Mouse (Mus musculus): Measurements from ENCODE around the gene Aldh1a2. TPM values are rescaled to one million over a fixed set of nuclear protein-coding genes. Genes with fewer than 3 reads are reported as not detected.

Gene Aldh1a2
- polyA plus RNA-seq, 1 experiment from 2014 or later: 100 TPM

DNA sequence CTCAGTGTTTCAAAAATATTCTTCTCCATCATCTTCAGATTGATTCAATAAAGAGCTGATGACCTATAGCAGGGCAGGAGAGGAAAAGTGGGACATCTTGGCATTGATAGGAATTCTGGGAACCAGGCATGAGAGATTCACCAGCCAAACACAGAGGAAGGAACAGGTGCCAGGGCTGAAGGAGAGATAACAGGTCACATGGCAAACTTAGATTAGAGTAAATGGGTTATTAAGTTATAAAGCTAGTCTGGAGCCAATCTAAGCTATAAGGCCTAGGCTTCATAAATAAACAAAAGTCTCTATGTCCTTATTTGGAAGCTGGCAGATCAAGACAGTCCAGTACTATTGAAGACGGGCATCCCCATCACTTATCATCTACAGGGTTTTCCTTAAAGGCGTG lies 29.8 kb upstream of the Aldh1a2 start:
- Histone ChIP-seq H3K4me2 (replicated peaks) (no peak overlapping the region), H3K4me3 (no peak overlapping the region), H3K9me3 (no peaks in the 10 kb centered on the region), H3K27me3 (replicated peaks) (no peaks in the 10 kb centered on the region), H3K9ac (no peak overlapping the region), H3K27ac (no peak overlapping the region), H3K4me1 (no peaks in the 10 kb centered on the region), H3K36me3 (no peaks in the 10 kb centered on the region)
- 93% methylated on average over 2 of the region's 2 CpGs for WGBS
- no peak for ATAC-seq (ENCODE audit: low FRiP score, low read depth)

DNA sequence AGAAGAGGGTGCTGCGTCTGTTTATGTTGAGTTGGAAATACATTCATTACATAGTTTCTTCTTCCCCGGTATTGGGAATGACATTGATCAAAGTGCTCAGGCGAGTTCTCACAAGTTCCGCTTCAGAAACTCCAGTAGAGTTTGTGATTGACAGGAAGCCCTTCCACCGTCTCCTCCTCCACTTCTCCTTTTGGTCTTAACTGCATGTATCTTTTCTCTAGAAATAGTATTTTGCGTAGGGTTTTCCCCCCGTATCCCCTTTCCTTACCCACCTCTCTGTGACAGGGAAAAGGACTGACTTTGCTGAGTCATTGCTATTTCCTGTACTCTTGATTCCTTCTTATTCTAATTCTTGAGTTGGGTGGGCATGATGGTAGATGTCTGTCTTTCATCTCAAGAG lies 28.2 kb upstream of the Aldh1a2 start:
- no peaks in the 10 kb centered on the region for H3K36me3 ChIP-seq
- H3K27ac ChIP-seq: no peak overlapping the region
- 96% methylated on average over 7 of the region's 7 CpGs for WGBS
- H3K4me2 ChIP-seq (replicated peaks): no peak overlapping the region
- no peaks in the 10 kb centered on the region for H3K9me3 ChIP-seq
- no peak for ATAC-seq (ENCODE audit: low FRiP score, low read depth)
- no peaks in the 10 kb centered on the region for H3K4me1 ChIP-seq
- H3K4me3 ChIP-seq: no peak overlapping the region
- H3K9ac ChIP-seq: no peak overlapping the region
- H3K27me3 ChIP-seq (replicated peaks): no peaks in the 10 kb centered on the region

DNA sequence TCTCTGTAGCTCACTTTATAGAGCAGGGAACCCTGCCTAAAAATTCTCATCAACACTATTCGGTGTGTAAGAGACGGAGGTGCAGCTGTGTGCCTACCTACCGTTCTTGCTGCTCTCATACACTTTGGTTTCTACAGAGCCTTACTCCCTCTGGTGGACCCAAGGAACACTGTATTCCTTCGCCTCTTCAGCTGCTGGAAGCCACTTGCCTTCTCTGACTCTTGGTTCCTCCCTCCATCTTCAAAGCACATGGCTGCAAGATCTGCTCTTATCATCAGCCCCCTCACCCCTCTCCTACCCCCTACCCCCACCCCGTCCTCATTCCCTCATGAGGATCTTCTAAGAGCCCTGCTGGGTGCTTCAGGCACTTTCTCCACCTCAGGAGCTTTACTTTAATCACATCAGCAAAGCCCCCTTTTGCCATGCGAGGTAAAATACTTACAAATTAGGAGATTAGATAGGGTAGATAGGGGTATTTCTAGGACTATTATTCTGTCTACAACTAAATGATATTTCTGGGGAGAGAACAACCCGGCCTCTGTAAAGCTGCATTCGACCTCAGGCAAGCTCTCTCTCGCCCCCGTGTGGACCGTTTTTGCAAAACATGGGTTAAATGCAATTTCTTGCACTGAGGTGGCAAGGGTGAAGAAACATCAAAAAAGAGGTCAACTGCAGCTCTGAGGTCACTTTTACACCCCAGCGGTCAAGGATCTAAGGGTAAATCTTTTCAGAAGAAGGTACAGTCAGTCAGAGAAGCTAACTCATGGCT lies 26.8 kb upstream of the Aldh1a2 start:
- WGBS: 15% methylated on average over 12 of the region's 12 CpGs
- no peak overlapping the region for H3K9ac ChIP-seq
- 0 out of 2 replicates have a peak, but pooled peaks have one; percentile 33 for ATAC-seq (ENCODE audit: low FRiP score, low read depth)
- no peaks in the 10 kb centered on the region for H3K4me1 ChIP-seq
- H3K27me3 ChIP-seq (replicated peaks): no peaks in the 10 kb centered on the region
- H3K4me2 ChIP-seq (replicated peaks): peak overlapping the region; percentile 49
- no peaks in the 10 kb centered on the region for H3K9me3 ChIP-seq
- no peak overlapping the region for H3K4me3 ChIP-seq
- H3K27ac ChIP-seq: no peak overlapping the region
- no peaks in the 10 kb centered on the region for H3K36me3 ChIP-seq

DNA sequence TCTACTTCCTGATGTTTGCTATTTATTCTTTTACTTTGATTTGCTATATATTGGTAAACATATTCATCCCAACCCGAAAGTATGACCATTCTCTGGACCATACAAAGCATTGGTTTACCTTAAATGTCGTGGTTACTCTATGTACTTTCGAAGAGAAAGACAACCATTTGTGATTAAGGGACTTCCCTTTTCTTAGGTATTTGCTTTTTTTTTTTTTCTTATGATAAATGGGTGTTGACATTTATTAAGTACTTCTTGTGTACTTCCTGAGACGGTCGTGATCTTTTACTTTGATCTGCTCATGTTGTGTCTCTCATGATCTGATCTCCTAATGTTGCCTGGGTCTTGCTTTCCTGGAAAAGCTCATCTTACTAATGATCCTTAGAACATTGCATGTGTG lies 16.8 kb upstream of the Aldh1a2 start:
- no peaks in the 10 kb centered on the region for H3K4me1 ChIP-seq
- H3K27ac ChIP-seq: no peak overlapping the region
- ATAC-seq (ENCODE audit: low FRiP score, low read depth): no peak
- 86% methylated on average over 5 of the region's 5 CpGs for WGBS
- no peak overlapping the region for H3K4me3 ChIP-seq
- H3K27me3 ChIP-seq (replicated peaks): no peaks in the 10 kb centered on the region
- no peak overlapping the region for H3K9ac ChIP-seq
- H3K9me3 ChIP-seq: no peaks in the 10 kb centered on the region
- H3K36me3 ChIP-seq: no peaks in the 10 kb centered on the region
- H3K4me2 ChIP-seq (replicated peaks): no peak overlapping the region

DNA sequence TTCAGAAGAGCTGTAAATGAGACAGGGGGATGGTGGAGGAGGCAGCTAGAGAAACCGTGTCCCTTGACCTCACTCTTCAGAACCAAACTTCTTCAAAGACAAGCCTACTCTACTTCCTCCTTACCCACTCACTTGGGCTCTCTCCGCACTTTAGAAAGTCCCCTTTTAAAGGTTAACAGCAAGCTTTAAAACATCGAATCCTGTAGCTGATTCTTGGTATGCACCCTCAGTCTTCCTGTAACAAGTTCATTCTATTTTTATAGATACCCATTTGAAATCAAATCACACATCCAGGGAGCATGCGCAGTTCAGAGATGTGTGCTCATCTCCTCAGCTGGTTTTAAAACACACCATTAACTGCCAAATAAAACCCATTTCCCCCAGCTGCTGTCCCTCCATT lies 13.3 kb upstream of the Aldh1a2 start:
- Histone ChIP-seq H3K9ac (no peak overlapping the region), H3K27me3 (replicated peaks) (no peaks in the 10 kb centered on the region), H3K4me1 (no peaks in the 10 kb centered on the region), H3K4me2 (replicated peaks) (no peak overlapping the region), H3K4me3 (no peak overlapping the region), H3K36me3 (no peaks in the 10 kb centered on the region), H3K9me3 (no peaks in the 10 kb centered on the region), H3K27ac (no peak overlapping the region)
- 79% methylated on average over 4 of the region's 4 CpGs for WGBS
- no peak for ATAC-seq (ENCODE audit: low FRiP score, low read depth)

DNA sequence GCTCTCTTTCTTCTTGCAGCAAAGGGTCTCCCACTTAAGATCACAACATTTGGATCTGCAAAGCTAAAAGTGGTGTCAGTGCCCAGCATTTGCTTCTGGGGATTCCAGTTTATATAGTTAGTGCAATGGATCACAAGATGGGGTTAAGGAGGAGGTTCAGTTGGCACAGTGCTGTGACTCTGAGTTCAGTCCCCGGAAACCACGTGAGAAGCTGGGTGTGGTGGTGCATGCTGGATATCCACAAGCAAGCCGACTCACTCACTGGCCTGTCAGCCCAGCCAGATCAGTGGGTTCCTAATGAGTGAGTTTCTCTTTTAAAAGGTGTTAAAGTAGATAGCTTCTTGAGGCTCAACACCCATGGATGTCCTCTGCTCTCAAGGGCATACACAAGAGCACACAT lies 6.3 kb upstream of the Aldh1a2 start:
- Histone ChIP-seq H3K9ac (no peak overlapping the region), H3K4me3 (no peak overlapping the region), H3K27ac (no peak overlapping the region), H3K27me3 (replicated peaks) (peaks cover 24% of the 10 kb centered on the region), H3K36me3 (no peaks in the 10 kb centered on the region), H3K4me2 (replicated peaks) (no peak overlapping the region), H3K9me3 (no peaks in the 10 kb centered on the region), H3K4me1 (no peaks in the 10 kb centered on the region)
- 60% methylated on average over 3 of the region's 3 CpGs for WGBS
- ATAC-seq (ENCODE audit: low FRiP score, low read depth): no peak

DNA sequence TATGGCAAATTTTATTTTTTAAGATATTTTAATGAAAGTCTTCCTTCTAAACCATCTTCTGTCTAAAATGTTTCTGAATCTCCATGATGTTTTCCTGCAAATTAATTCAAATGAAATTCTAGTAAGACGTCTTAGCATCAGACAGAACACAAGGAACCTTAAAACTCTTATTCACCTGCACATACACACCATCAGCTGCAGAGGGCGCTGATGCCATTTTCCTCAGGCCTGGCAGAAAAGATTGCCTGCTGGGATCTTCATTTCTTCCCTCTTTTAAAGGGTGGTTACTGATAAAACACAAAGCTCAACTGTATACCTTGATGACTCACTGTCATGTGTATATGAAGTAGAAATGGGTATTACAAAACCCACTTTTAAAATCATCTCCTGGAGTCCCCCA lies 4.7 kb upstream of the Aldh1a2 start:
- H3K4me1 ChIP-seq: peaks cover 7% of the 10 kb centered on the region
- no peak for ATAC-seq (ENCODE audit: low FRiP score, low read depth)
- peaks cover 38% of the 10 kb centered on the region for H3K27me3 ChIP-seq (replicated peaks)
- 13% methylated on average over 2 of the region's 2 CpGs for WGBS
- H3K27ac ChIP-seq: no peak overlapping the region
- no peak overlapping the region for H3K4me3 ChIP-seq
- H3K36me3 ChIP-seq: no peaks in the 10 kb centered on the region
- H3K4me2 ChIP-seq (replicated peaks): no peak overlapping the region
- H3K9me3 ChIP-seq: no peaks in the 10 kb centered on the region
- H3K9ac ChIP-seq: no peak overlapping the region

DNA sequence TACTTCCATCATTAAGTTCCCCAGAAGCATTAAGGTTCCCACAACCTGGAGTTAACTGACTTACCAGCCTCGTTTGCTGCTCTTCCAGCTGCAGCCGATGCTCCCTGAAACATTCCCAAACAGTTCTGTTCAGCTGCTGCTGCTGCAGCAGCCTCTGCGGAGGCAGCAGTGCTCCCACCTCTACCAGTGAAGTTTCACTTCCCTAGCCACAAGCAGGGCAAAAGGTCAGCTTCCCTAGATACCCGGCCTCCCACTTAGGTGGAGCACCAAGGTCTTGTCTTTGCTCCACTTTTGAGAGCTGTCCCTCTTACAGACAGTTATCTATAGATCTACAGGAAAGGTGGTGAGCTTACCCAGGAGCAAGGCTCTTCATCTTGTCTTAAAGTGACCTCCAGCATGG lies 2.0 kb upstream of the Aldh1a2 start:
- peaks cover 50% of the 10 kb centered on the region for H3K27me3 ChIP-seq (replicated peaks)
- H3K9me3 ChIP-seq: no peaks in the 10 kb centered on the region
- H3K27ac ChIP-seq: no peak overlapping the region
- no peak for ATAC-seq (ENCODE audit: low FRiP score, low read depth)
- no peak overlapping the region for H3K9ac ChIP-seq
- 30% methylated on average over 4 of the region's 4 CpGs for WGBS
- no peak overlapping the region for H3K4me2 ChIP-seq (replicated peaks)
- no peak overlapping the region for H3K4me3 ChIP-seq
- no peaks in the 10 kb centered on the region for H3K36me3 ChIP-seq
- peaks cover 13% of the 10 kb centered on the region for H3K4me1 ChIP-seq

DNA sequence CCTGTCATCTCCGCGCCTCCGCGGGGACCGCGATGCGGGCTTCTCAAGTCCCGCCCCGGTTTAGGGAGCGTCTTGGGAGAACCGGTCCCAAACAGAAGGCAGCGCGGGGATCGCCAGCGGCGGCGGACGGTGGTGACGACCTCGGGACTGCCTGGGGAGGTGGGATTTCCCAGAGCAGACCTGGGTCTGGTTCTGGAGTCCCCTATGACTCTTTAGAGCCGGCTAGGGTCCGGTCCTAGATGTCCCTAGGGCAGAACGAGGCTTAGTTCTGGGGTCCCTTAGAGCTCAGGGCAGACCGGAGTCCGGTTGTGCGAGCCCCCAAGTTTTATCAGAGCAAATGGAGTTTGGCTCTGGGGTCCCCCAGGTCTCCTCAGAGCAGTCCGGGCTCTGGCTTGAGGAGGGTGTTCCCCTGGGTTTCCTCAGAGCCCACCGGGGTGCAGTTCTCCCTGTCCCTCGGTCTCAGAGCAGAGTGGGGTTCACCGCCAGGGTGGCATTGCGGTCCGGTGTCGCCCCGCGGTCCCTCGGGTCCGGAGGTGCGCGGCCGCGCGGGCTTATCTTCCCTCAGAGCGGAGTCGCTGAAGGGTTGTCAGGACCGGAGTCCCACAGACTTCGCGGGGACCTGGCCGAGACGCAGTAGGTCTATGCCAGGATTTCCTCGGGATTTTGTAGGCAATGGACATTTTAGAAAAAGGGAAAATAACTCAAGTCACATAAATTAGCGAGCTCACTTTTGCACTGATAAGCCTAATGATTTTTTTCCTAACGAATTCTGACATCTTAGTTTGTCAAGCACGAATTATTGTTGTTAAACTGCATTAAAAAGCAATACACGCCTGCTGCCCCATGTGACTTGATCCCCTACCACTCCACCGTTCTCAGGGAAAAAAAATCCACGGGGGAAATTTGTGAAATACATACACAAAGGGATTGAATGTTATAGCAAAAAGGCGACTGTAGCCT lies 727 bp downstream of the Aldh1a2 start:
- Histone ChIP-seq H3K4me1 (peaks cover 13% of the 10 kb centered on the region), H3K4me3 (peak overlapping the region; percentile 40), H3K4me2 (replicated peaks) (peak overlapping the region; percentile 67), H3K36me3 (no peaks in the 10 kb centered on the region), H3K9ac (peak overlapping the region; percentile 38; the same call in 1 of the 2 replicates), H3K9me3 (no peaks in the 10 kb centered on the region), H3K27ac (no peak overlapping the region), H3K27me3 (replicated peaks) (peaks cover 61% of the 10 kb centered on the region)
- ATAC-seq (ENCODE audit: low FRiP score, low read depth): peak; percentile 33; the same call in 1 of the 2 replicates
- under 1% methylated on average over 57 of the region's 57 CpGs for WGBS

DNA sequence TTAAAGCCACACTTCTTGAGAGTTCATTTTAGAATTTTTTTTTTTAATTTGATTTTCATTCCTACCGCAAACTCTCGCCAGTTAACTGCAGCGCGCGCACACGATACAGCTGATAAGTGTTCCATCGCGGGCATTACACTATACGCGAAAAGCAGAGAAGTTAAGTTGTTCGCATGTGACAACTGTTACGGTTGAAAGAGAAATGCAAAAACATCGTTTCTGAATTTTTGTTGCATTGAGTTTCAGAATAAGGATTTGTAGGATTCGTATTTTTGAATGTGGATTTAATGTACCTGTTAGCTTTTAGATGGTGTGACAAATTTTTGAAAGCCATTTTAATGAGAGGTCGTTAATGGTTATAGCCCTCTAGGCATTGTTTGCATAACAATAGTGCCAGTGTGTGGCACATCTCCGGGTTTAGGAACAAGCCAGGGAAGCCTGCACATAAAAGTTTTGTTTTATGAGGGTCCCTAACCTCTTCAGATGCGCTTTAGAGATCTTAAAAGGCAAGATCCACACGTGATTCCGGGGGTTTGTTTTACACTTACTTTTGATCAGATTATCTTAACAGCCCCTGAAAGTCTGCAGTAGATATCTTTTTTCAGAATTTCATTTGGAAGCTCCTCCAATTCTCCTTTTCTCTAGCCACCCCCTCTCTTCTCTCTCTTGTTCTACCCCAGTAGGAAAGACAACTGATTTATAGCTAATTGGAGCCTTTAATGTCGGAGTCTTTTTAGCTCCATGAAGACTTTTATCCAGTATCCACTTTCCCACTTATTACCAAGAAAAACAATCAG lies 1.6 kb downstream of the Aldh1a2 start:
- Histone ChIP-seq H3K4me3 (no peak overlapping the region), H3K9me3 (no peaks in the 10 kb centered on the region), H3K27ac (no peak overlapping the region), H3K4me2 (replicated peaks) (peak overlapping the region; percentile 67; the same call in 1 of the 2 replicates), H3K27me3 (replicated peaks) (peaks cover 67% of the 10 kb centered on the region), H3K9ac (no peak overlapping the region), H3K36me3 (no peaks in the 10 kb centered on the region), H3K4me1 (peaks cover 13% of the 10 kb centered on the region)
- ATAC-seq (ENCODE audit: low FRiP score, low read depth): no peak
- WGBS: under 1% methylated on average over 20 of the region's 20 CpGs

DNA sequence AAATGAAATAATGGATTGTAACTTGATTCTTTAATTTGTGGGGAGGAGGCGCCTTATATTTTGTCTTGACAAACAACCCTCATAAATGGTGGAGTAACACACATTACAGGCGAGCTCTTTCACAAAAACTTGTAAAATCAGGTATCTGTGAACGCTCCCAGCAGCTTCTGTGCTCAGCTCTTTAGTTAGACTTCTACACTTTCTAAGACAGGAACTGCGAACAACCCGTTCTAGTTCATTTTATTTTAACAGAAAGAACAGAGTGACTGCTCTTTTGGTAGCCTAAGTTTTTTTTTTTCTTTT lies 2.2 kb downstream of the Aldh1a2 start:
- H3K27me3 ChIP-seq (replicated peaks): peaks cover 70% of the 10 kb centered on the region
- no peak for ATAC-seq (ENCODE audit: low FRiP score, low read depth)
- H3K4me2 ChIP-seq (replicated peaks): 0 out of 2 replicates have a peak overlapping the region, but pooled peaks have one; percentile 67
- no peak overlapping the region for H3K27ac ChIP-seq
- H3K9ac ChIP-seq: no peak overlapping the region
- H3K36me3 ChIP-seq: no peaks in the 10 kb centered on the region
- H3K9me3 ChIP-seq: no peaks in the 10 kb centered on the region
- 4% methylated on average over 5 of the region's 5 CpGs for WGBS
- H3K4me3 ChIP-seq: no peak overlapping the region
- H3K4me1 ChIP-seq: peaks cover 13% of the 10 kb centered on the region

DNA sequence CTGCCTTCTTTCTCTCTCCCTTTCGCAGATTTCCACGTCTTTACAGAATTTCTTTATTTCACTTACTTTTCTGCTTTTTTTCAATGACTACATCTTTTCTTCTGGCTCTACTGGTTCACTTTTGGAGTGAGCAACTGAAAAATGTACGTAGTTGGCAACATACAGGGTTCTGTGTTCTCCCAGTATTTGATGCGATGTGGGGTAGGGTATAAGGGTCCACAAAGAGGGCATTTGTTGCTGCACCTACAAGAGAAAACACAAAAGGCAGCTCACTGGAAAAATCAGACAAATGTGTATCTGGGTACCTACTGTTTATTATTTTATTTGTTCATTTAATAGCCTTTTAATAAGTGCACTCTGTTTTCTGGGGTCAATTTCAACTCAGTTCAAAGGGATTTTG lies 3.6 kb downstream of the Aldh1a2 start:
- Histone ChIP-seq H3K4me3 (no peak overlapping the region), H3K27ac (no peak overlapping the region)
- no peak for ATAC-seq (ENCODE audit: low FRiP score, low read depth)

More for the DNA sequence above, 3.6 kb downstream of the Aldh1a2 start:
- Histone ChIP-seq H3K4me1 (peaks cover 13% of the 10 kb centered on the region), H3K27me3 (replicated peaks) (peaks cover 57% of the 10 kb centered on the region), H3K9ac (no peak overlapping the region), H3K36me3 (no peaks in the 10 kb centered on the region), H3K4me2 (replicated peaks) (no peak overlapping the region), H3K9me3 (no peaks in the 10 kb centered on the region)
- WGBS: 43% methylated on average over 4 of the region's 4 CpGs

Measured in neural tube, embryonic 12.5 days (tissue).